9 mouse cellular contexts compared by ENCODE assay signal in the genomic region with DNA sequence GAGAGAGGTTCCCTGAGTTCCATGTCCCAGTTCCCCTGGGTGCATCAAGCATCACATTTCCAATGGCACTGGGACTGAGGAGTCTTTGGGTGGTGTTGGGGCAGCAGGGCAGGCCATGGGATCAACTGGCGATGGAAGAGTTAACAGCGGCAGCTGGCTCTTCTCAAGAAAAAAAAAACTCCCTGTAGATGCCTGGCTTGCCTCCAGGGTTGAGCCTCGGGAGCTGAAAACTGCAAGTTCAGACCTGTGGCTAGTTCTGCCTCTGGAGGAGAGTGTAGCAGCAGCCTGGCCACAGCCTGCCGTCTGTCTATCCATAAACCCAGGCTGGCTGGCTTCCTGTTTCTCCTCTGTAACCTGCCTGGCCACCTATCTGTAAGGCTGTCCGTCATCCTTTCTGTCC. TPM values are rescaled to one million over a fixed set of nuclear protein-coding genes. Genes with fewer than 3 reads are reported as not detected.
DNase-seq lines count a peak whose midpoint lies in the region; ATAC-seq lines count a peak whose summit lies in the region.
"Had no signal": no experiment of that assay in that cellular context is flagged by ENCODE, and none has a peak within 500 bp of the region (broad histone marks: within the 10 kb centered on the region; RNA-seq: fewer than 3 reads in every experiment).

Gene Ggt5 (plus strand): TSS at position 212 of the 400 bp plus-strand sequence.

- H3K4me2 ChIP-seq in forebrain, embryonic 15.5 days (replicated peaks), result no peak within 1 kb of the TSS
- no peak within 1 kb of the TSS for H3K4me2 ChIP-seq in hindbrain, embryonic 13.5 days

- no peak for ATAC-seq in forebrain, embryonic 15.5 days (replicated peaks)
- no peak for ATAC-seq in hindbrain, embryonic 13.5 days (ENCODE audit: low FRiP score)

- WGBS in forebrain, embryonic 10.5 days, result 45% methylated on average over 5 of the region's 5 CpGs
- WGBS in forebrain, embryonic 15.5 days, result 32% methylated on average over 5 of the region's 5 CpGs
- 31% methylated on average over 5 of the region's 5 CpGs for WGBS in hindbrain, embryonic 13.5 days

- H3K4me3 ChIP-seq in forebrain, embryonic 10.5 days, result no peak within 1 kb of the TSS
- H3K4me3 ChIP-seq in forebrain, embryonic 15.5 days, result no peak within 1 kb of the TSS
- H3K4me3 ChIP-seq in hindbrain, embryonic 13.5 days, result no peak within 1 kb of the TSS

- peak within 1 kb of the TSS; percentile 17; the same call in 1 of the 2 replicates for H3K27ac ChIP-seq in forebrain, embryonic 10.5 days
- H3K27ac ChIP-seq in forebrain, embryonic 15.5 days (replicated peaks), result no peak within 1 kb of the TSS
- H3K27ac ChIP-seq in hindbrain, embryonic 13.5 days, result no peak within 1 kb of the TSS
- H3K27ac ChIP-seq: macrophage had no signal

- peaks cover 18% of the 10 kb centered on the region for H3K27me3 ChIP-seq in forebrain, embryonic 10.5 days (ENCODE audit: poor library complexity, severe bottlenecking)
- H3K27me3 ChIP-seq in forebrain, embryonic 15.5 days, result no peaks in the 10 kb centered on the region
- H3K27me3 ChIP-seq in hindbrain, embryonic 13.5 days, result peaks cover 7% of the 10 kb centered on the region

- peaks cover 20% of the 10 kb centered on the region for H3K4me1 ChIP-seq in forebrain, embryonic 10.5 days
- peaks cover 14% of the 10 kb centered on the region for H3K4me1 ChIP-seq in forebrain, embryonic 15.5 days
- peaks cover 15% of the 10 kb centered on the region for H3K4me1 ChIP-seq in hindbrain, embryonic 13.5 days (replicated peaks)

- H3K9me3 ChIP-seq in forebrain, embryonic 10.5 days, result no peaks in the 10 kb centered on the region
- H3K9me3 ChIP-seq in forebrain, embryonic 15.5 days, result no peaks in the 10 kb centered on the region
- H3K9me3 ChIP-seq in hindbrain, embryonic 13.5 days, result no peaks in the 10 kb centered on the region

- no peak within 1 kb of the TSS for H3K9ac ChIP-seq in forebrain, embryonic 15.5 days (replicated peaks)
- H3K9ac ChIP-seq in hindbrain, embryonic 13.5 days, result peak within 1 kb of the TSS; percentile 19; the same call in 1 of the 2 replicates

- no peak for DNase-seq in forebrain, embryonic 10.5 days (ENCODE audit: extremely low spot score, low spot score)
- DNase-seq in Muller cell, postnatal 12 days (ENCODE audit: inconsistent ontology term), result peak; percentile 12
- DNase-seq in gastrocnemius, postnatal 10 days, result peak; percentile 62
- DNase-seq in liver, result peak; percentile 28
- DNase-seq in retina, embryonic 14.5 days (ENCODE audit: low spot score), result peak; percentile 32
- DNase-seq in cerebellum, adult 11-12 months, result no peak

- H3K36me3 ChIP-seq in forebrain, embryonic 10.5 days (replicated peaks), result no peaks in the 10 kb centered on the region
- no peaks in the 10 kb centered on the region for H3K36me3 ChIP-seq in forebrain, embryonic 15.5 days
- H3K36me3 ChIP-seq in hindbrain, embryonic 13.5 days, result no peaks in the 10 kb centered on the region

RNA-seq across cellular contexts. Expression of gene Ggt5, which starts in this region (rescaled TPM):
- 0.21 and 0.97 TPM in 2 replicates for polyA plus RNA-seq in forebrain, embryonic 10.5 days (2016; fragmentation: Nextera tagmentation; extraction: Ambion mirVana)
- 2.5 and 3.0 TPM in 2 replicates for polyA plus RNA-seq in forebrain, embryonic 15.5 days (2015; fragmentation: Nextera tagmentation; extraction: Ambion mirVana)
- total RNA-seq in gastrocnemius, postnatal 10 days (2021), result 1 to 10 TPM; 5.8 to 7.0 TPM
- 1.9 TPM in 2 replicates for polyA plus RNA-seq in hindbrain, embryonic 13.5 days (2015; fragmentation: Nextera tagmentation; extraction: Ambion mirVana)

Comparison
In these comparisons a context has a peak if more than half of its experiments do, and no peak if none do; other contexts are left out.
1. DNase-seq: peak in Muller cell, postnatal 12 days (single experiment), gastrocnemius, postnatal 10 days (single experiment), liver (single experiment) and retina, embryonic 14.5 days (single experiment); none in forebrain, embryonic 10.5 days (single experiment) and cerebellum, adult 11-12 months (single experiment).